Mouse (Mus musculus) left cerebral cortex, postnatal 36 days (tissue): ENCODE measurements around the gene Dhrs11. TPM values are rescaled to one million over a fixed set of nuclear protein-coding genes. Genes with fewer than 3 reads are reported as not detected.

Source experiments
- DNase-seq, 2 experiments: peaks; one replicate each; pipeline ENCODE4 v3.0.0; 2021 to 2022; ENCODE audit warnings: low spot score in 2 of 2, mixed read lengths in 1 of 2
- intact Hi-C: fragments of 180-260 bp; cut with DNase I; formaldehyde crosslinking; loops from one replicate; pipeline ENCODE4 v1.15.1; 2025
- total RNA-seq, 2 experiments: library from RNA; stranded (reverse); gene quantifications; 2 replicates each; pipeline ENCODE4 v1.2.3; 2021

Dhrs11 gene
- total RNA-seq, 2 experiments from 2014 or later = 6.7 to 8.6 TPM

DNA sequence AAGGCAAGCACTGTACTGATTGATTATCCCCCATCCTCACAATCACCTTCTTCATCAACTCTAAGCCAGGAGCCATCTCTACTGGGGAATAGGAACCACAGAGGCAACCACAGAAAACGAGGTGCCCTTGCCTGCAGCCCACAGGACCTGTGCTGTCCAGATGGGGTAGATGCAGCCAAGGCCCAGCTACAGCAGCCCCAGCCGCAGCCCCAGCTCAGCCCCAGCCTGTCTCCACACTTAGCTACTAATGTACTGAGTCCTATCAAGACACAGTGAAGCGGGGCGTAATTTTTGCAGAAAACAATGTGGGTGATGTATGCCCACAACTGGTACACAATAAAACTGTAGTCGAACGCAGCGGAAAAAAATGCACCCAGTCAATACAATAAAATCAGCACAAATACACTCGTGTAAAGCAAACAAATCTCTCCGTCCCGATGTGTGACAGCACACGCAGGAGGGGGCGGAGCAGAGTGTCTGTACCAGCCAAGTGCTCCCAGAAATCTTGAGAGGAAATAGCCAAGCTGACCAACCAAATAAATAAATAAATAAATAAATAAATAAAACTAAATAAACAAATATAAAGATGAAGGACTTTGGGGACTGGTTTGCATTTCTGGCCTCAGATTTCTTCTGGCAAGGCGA, 53.8 kb downstream of the Dhrs11 start:
- intact Hi-C loops = no loop called here
- no peak for DNase-seq

Other genes with a start within 250 kb of the Dhrs11 start
- 10 to 100 TPM; 19.3 to 19.4 TPM for gene Mrm1, start 9.5 kb downstream of the Dhrs11 start, total RNA-seq
- 10 to 100 TPM; 75.9 to 93.3 TPM for gene Ggnbp2, start 41.8 kb upstream of the Dhrs11 start, total RNA-seq
- 10 to 100 TPM in 1 of 2 experiments, 1 to 10 TPM in 1; 9.3 to 15.4 TPM for gene Myo19, start 51.2 kb upstream of the Dhrs11 start, total RNA-seq
- 1 to 10 TPM; 7.1 to 7.9 TPM for gene Pigw, start 51.3 kb upstream of the Dhrs11 start, total RNA-seq
- 10 to 100 TPM; 31.3 to 38.4 TPM for gene Znhit3, start 87.4 kb upstream of the Dhrs11 start, total RNA-seq
- 10 to 100 TPM; 75.0 to 82.3 TPM for gene Car4, start 128.8 kb upstream of the Dhrs11 start, total RNA-seq